Mouse (Mus musculus): Measurements from ENCODE around the gene Tubb2a. TPM values are rescaled to one million over a fixed set of nuclear protein-coding genes. Genes with fewer than 3 reads are reported as not detected.

The Tubb2a gene
- polyA plus RNA-seq, 1 experiment from 2014 or later: 3,094 TPM

Other genes with a start within 250 kb of the Tubb2a start
- gene Serpinb6e, start 234.6 kb downstream of the Tubb2a start, polyA plus RNA-seq (2015; fragmentation: Nextera tagmentation; extraction: Ambion mirVana): not detected in 2 replicates
- gene Serpinb6c, start 172.3 kb downstream of the Tubb2a start, polyA plus RNA-seq (2015; fragmentation: Nextera tagmentation; extraction: Ambion mirVana): 0.14 and 0.20 TPM in 2 replicates
- gene Nqo2, start 113.3 kb downstream of the Tubb2a start, polyA plus RNA-seq (2015; fragmentation: Nextera tagmentation; extraction: Ambion mirVana): 9.0 and 9.1 TPM in 2 replicates
- gene Ripk1, start 75.6 kb downstream of the Tubb2a start, polyA plus RNA-seq (2015; fragmentation: Nextera tagmentation; extraction: Ambion mirVana): 7.3 and 8.0 TPM in 2 replicates
- gene Serpinb6a, start 75.2 kb downstream of the Tubb2a start, polyA plus RNA-seq (2015; fragmentation: Nextera tagmentation; extraction: Ambion mirVana): 38.8 and 39.0 TPM in 2 replicates
- gene Bphl, start 40.4 kb downstream of the Tubb2a start, polyA plus RNA-seq (2015; fragmentation: Nextera tagmentation; extraction: Ambion mirVana): 36.6 and 41.4 TPM in 2 replicates
- gene Tubb2b, start 52.5 kb upstream of the Tubb2a start, polyA plus RNA-seq (2015; fragmentation: Nextera tagmentation; extraction: Ambion mirVana): 939 and 1,019 TPM in 2 replicates
- gene Psmg4, start 85.0 kb upstream of the Tubb2a start, polyA plus RNA-seq (2015; fragmentation: Nextera tagmentation; extraction: Ambion mirVana): 78.1 and 82.6 TPM in 2 replicates

All from hindbrain, embryonic 15.5 days (tissue).